Mouse (Mus musculus): ENCODE measurements at regions not wholly inside any gene's neighbourhood (a gene's known extent, or its start where the extent isn't known, plus 50 kb on each side); places are given as distances from the start of the nearest gene placed in this dataset.

DNA sequence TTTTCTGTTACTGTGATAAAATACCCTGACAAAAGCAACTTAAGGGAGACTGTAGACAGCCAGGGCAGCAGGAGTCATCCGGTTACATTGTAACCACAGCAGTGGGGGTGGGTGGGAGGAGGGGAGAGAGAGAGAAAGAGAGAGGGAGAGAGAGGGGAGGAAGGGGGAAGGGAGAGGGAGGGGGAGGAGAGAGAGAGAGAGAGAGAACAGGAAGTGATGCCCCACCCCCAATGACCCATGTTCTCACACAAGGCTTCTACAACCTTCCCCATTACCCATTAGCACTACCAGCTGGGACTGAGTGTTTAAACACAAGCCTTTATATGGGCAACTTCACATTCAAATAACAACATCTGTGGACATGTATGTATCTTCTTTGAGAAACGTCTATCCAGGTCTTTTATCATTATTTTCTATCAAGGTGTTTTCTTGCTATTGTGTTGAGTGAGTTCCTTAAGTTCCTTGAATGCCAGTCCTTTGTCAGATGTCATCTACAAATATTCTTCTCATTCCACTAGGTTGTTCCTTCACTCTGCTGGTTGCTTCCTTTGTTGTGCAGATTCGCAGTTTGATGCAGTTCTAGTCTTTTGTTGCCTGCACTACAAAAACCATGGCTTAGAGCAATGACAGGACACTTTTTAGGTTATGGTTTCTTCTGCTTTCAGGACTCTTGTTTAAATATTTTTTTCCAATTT lies 274.7 kb upstream of the Ddx18 start:
- no peak for DNase-seq

DNA sequence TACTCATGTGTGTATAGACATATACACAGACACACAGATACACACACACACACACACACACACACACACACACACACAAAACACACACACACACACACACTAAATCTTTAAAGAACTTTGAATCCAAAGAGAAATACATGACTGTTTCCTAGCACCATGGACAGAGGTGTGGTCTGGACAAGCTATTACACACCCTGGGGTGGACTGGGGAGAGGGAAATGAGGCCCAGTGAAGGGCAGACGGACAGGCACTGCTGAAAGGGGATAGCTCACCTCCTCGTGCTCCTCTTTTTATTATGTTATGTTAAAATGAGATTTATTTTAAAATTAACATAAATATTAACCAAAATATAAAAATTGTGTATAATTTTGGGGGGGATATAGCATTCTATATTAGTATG lies 265.8 kb upstream of the Ddx18 start:
- DNase-seq: no peak

DNA sequence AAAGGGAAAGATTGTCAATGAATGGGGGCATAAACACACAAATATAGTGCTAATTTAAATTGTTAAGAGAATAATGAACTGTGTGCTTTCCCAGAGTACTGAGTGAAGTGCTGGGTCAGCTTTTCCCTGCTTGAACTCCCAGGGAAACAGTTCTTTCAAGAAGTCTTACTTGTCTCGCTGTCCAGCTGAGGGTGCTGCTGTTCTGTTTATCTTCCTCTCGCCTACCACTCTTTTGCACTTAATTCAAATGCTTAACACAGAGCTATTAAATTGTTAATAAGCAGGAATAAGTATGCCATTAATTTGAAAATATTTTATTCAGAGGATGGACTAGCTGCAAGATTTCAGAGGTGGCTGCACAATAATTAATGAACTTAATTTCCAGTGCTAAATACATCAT lies 262.5 kb upstream of the Ddx18 start:
- no peak for DNase-seq

DNA sequence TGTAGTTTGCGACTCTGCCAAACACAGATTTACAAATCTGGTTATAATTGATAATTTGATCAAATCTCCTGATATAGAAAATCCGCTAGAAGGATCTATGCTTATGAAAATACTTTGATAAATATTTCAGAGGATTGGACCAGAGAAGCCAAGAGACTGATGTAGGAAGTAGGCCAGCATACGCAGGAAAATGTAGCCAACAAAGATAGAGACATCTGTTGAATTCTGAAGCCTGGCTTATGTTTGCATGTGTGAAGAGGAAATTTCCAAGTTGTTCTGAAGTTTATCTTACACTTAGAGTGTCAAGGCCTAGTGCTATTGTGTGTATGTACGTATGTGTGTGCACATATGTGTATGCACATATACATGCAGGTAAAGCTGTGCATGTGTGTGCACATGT lies 255.2 kb upstream of the Ddx18 start:
- no peak for DNase-seq

DNA sequence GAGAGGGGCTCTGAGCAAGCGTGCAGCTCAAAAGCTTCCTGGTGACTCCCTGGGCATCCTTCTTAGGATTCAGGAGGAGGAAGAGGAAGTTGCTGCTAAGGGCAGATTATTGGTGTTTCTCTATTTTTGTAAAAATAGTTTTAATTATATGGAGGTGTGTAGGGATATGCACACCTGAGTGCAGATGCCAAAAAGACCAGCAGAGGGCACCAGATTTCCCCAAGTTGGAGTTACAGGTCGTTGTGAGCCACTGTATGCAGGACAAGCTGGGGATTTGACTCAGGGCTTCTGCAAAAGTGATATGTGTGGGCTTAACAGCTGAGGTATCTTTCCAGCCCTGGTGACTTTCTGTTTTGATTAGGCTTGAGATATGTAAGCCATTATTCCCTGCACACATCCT lies 235.5 kb upstream of the Ddx18 start:
- DNase-seq: no peak

DNA sequence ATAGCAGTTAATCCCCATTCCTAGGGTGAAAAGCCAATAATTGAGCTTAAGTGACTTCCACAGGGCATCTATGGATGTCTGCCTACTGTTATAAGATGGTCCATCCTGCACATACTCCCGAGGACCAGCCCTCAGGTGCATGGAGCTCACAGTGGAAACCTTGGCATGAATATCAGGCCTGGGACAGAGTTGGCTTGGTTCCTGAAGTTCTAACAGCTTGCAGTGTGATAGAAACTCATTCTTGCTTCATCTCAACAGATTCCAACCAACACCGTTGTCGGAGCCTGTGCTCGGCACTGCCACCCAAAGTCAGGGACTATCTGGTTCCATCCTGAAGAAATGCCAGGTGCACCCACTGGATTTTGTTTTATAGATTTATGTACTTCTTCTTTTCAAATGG lies 234.7 kb upstream of the Ddx18 start:
- DNase-seq: no peak

DNA sequence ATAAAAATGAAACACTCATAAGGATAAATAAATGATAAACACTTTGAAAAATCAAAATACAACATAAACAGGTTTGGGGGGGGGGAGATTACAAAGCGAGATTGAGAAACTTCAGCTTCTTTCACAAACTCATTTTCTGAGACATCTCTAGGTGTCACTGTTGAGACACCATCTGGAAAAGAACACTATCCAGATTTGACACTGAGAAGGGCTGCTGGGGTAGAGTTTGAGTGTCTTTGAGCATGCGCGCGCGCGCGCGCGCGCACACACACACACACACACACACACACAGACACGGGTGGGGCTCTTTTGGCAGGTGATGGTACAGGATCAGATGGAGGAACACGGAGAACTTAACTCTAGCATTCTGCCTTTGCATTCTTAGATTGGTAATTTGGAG lies 230.7 kb upstream of the Ddx18 start:
- DNase-seq: no peak

DNA sequence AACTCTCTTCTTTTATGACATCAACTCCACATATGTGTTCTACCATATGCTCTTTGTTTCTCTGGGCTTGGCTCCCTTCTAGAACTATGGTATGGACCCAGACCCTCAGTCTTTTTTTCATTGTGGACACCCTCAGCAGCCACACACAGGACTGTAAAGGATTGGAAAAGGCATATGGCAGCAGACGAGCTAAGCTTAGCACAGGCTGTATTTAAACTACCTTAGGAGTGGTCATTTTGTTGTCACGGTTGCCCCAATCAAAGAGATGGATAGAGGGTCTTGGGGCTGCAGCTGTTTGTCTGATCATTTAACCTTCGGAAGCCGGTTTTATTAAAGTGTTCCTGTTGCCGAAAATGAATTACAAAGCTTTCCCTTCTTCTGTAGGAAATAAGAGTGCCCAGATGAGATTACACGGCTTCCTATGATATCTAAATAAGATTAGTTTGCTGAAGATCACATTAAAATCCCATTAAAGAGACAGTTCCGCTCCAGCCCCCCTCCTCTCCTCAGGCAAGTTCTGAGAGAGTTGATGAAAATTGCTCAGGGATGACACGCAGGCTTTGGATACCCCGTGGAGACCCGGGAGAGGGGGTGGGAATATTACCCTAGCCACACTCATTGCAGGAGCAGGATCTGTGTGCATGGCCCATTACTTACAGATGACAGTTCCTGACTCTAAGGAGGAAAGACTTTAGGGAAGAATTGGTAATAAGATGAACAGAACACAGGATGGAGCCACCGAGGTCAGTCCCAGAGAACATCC lies 227.4 kb upstream of the Ddx18 start:
- DNase-seq: no peak

DNA sequence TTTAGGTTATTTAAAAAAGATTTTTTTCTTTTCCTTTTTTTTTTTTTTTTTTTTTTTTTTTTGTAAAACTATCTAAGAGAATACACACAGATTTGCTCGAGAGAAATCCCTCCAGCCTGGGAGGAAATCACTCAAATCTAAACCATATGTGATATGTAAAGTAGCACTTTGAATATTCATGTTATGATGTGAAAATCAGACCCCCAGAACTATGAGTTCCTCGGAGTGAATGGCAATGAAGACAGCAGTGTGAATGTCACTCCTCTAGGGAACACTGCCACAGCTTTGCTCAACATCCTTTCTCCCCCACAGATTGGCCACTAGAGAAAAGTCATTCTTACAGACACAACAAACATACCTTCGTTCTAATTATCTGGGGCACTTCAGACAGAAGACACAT lies 217.8 kb upstream of the Ddx18 start:
- no peak for DNase-seq

DNA sequence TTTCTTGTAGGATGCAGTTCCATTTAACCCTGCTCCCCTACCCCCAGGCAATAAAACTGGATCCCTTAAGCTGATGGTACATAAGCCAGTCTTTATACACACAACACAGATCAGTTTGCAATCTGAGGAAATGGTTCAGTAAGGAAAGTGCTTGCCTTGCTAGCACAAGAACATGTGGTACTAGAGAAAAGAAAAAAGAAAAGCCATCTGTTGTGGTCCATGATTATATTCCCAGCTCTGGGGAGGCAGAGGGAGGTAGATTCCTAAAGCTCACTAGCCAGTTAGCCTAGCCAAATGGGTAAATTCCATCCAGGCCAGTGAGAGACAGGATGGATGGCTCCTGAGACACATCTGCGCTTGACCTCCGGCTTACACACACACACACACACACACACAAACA lies 206.2 kb upstream of the Ddx18 start:
- no peak for DNase-seq

DNA sequence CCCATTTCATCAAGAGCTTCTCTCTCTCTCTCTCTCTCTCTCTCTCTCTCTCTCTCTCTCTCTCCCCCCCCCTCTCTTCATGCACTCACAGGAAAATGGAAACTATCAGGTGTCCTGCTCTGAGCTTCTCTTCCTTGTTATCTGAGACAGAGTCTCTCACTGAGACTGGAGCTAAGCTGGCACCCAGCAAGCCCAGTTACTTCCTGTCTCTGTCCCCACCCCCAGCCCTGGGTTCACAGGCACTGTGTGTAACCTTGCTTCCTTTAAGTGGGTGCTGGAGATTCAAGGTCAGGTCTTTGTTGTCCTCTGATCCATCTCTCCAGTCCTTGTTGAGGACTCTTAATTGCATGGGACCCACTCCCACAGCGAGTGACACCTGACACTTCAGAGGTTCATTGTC lies 203.7 kb upstream of the Ddx18 start:
- DNase-seq: no peak

DNA sequence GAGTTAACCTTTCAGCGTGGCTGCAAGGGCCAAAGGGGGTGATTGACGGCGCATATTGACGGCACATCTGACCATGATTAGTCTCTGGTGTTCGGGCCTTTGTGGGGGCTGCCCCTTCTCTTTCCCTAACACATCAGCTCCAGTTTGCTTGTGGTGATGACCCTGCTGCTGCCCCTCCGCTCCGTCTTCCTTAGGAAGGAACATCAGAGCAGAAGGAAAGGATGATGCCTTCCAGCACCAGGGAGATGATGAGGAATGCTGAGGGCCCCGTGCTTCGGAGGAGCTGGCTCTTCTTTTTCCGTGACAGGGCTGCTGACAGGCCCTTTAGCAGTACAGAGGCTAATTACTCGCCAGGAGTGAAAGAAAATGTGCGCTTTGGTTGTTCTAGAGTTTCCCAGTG lies 203.1 kb upstream of the Ddx18 start:
- DNase-seq: no peak

DNA sequence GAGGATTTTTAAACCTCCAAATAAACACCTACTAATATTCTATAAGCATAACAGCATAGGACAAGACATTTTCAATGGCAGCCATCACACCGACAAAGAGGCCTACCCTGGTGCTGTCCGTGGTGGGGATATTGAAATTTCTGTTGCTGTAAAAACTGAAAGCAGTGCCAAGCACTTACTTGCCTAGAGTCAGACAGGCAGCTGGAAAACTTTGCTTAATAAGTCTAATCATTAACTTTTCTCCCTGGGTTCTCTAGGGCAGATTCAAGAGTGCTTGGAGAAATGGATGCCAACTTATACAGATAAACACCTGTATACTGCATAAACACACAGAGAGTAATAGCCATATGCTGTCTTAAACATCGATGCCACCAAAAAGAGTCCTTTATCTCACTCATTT lies 192.3 kb upstream of the Ddx18 start:
- peak; percentile 69 for DNase-seq

DNA sequence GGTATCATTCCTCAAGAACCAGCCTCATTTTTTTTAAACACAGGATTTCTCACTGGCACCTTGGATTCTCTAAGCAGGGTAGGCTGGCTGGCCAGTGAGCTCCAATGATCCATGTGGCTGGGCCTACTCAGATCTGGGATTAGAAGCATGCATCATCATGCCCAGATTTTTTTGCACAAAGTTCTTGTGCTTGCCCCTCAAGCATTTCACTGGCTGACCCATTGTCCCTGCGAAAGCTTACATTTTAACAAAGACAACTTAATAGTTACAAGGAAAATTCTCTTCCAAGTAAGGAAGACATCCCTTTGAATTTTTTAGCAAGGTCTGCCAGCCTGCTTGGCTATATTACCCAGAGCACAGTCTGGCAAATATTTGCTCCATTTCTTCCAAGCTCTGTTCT lies 177.4 kb upstream of the Ddx18 start:
- DNase-seq: peak; percentile 71

DNA sequence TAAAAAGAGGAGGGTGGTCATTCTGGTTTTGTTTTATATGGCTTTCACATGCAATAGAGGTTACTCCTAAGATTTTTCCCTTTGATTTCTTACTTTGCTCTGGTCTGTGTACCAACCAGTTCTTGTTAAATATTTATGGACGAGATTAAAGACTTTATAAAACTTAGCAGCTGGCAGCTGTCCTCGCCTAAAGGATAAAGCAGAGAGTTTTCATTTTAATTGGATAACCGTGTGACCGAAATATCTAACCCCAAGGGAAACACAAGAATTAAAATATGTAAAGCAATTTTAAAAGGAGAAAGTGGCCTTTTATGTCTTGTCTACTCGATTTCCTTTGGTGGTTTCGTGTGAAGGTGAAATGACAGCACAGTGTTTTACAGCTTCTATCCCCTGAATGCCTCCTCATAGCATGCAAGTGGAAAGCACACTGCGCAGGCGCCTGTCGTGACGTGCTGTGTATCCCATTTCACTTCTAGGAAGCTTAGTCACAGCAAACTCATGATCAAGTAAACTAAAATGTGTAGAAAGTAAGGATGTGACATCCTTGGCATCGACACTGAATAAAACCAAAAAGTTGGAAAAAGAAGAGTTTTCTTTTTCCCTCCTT lies 167.4 kb upstream of the Ddx18 start:
- no peak for DNase-seq

DNA sequence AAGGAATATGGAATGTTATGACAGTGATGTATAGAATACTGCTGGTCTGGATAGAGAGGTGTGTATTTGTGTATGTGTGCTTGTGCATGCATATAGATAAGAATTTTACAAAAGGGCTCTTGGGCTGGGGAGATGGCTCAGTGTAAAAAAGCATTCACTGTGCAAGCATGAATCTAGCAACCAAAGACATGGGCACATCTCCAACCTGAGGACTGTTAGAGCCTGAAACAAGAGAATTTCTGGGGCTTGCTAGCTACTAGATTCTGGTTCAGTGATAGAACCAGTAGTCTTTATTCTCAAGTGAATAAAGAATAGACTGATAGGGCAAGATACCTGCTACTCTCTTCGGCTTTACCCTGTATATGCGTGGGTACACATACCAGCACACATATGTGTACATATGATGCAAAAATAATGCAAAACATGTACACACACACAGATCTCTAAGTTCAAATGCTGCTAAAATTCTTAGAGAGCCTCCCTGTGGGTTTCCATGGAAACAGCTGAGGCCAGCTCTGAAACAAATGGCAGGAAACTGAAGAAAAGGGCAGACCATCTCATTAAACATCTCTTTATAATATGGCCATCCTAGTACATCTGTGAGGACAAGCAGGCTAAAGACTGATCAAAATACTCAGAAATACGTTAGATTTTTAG lies 166.8 kb upstream of the Ddx18 start:
- no peak for DNase-seq

DNA sequence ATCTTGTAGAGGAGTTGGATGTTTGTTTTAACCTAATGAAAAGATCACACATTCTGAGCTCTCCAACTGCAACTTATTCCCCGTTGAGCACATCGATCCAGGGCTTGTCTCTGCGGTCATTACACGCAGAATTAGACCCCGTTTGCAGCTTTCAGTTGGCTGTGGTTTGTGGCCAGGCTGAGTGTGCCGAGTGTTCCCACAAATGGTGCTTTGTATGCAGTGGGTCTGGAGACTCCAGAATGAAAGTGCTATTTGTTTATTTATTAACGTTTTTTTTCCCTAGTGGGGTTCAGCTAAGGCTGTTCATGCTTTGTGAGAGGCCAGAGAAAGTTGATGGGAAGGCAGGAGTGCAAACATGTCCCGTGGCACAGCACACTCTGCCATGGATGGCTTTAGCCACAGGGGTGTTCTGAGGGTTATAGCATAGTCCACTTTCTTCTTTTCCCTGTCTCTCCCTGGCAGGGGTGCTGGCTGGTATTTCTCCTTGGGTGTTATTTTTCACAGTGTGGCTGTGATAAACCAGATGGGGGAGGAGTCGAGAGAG lies 141.6 kb upstream of the Ddx18 start:
- DNase-seq: no peak

DNA sequence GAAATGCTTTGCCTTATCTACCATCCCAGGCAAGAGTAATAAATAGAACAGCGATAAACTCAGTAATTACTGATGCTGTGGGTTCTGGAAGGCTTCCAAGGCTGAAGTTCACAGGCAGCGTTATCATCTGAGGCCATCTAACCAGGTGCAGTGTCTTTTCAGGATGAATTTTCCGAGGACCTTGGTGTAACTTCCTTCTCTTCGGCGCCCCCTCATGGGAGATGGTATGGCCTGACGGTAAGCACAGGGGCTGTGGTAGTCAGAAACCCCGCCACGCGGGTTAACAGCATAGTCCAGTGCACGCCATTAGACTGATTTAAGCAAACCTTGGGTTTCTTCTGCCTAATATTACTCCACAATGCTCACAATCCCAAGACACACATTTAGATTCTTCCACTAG lies 140.5 kb upstream of the Ddx18 start:
- no peak for DNase-seq

DNA sequence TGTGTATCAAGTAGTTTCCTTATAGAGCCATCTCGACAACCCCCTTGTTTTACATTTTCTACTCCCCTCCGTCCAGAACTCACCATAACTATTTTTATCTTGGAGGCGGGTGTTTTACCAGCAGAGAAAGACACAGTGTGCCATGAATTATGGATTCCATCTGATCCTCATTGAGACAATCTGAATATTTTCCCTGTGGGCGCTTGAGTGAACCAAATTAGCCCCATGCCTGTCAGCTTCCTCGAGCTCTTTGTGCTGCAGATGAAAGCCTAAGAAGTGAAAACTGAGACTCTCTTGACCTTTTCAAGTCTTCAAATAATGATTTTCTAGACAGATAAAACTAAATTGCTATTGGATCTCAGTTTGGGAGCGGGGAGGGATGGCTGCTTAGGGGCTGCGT lies 134.0 kb upstream of the Ddx18 start:
- no peak for DNase-seq

DNA sequence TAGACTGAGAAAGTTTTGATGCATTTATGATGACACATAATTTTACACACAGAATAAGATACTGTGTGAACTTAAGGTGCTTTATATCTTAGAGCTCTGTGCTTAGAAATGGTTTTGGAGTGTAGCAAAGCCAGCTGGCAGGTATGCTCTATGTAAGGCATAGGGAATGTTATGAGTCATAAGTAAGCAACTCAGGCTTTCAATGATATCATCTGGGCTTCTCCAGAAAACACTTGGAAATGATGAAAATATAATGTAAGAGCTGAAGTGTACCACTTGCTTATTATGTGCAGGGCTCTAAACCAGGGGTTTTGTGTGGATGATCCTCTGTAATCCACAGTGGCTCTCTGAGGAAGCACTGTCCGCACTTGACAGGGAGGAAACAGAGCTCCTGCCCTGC lies 86.1 kb upstream of the Ddx18 start:
- no peak for DNase-seq

DNA sequence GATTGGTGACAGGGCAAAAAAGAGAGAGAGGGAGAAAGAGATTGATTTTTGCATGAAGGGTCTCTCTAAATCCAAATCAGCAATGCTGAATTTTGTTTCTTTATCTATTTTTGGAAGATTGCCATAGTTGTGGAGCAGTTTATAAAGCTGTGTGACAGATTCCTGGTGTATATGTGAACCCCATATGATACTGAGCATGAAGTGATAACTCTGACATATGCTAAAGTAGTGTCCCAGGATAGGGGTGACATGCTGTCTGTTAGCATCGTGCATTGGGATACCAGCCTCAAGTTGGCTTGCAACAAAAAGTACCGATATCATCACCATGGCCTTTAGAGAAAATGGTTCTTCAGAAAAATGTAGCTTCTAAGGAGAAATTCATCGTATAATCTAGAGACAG lies 82.3 kb upstream of the Ddx18 start:
- no peak for DNase-seq

DNA sequence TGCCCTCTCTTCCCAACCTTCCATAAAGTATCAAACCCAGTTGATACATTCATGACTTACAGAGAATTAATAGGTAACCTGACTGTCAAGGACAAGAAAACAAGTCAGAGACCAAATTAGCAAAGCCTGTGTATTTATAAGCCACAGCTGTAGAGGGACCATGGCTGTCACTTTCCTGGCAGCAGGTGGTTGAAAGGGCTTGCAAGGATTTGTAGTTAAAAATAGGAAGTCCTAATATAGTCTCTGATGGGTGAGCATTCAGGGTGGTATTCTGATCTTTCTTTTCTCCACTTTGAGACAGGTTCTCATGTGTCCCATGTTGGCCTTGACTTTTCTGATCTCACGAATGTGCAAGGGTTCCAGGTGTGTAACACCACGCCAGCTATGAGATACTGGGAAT lies 63.7 kb upstream of the Ddx18 start:
- DNase-seq: no peak

DNA sequence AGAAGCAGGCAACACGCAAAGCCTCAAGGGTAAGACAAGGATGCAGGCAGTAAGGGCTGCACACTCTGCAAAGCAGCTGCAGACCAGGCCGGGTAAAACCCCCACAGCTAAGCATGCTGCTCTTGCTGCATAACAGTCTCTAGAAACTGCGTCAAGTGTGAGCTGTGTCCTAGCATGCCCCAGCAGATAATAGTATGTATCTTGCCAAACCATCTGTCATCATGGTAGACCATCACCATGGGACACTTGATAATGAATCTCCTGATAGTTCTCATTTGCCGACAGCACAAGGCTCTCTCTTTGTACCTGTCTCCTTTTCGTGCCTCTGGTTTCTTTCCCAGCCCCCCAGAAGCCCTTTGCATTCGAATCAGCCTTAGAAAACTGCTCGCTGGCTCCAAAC lies 52.5 kb upstream of the Ddx18 start:
- no peak for DNase-seq

DNA sequence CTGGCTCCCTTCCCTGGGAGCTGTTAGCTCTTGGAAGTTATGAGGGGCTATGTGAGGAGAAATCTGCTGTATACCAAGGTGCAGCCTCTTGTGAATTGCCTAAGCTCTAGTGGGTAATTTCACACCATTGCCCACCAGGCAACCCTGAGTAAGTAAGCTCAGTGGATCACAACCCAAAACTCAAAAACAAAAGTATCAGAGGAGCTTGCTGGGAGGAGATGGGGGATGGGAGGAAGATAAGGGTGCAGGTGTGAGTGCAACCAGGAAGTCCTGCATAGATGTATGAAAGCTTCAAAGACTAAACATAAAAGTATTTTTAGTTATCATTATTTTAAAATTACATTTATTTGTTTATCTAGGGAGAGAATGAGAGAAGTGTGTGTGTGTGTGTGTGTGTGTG lies 50.8 kb upstream of the Ddx18 start:
- DNase-seq: no peak
